Mouse (Mus musculus): ENCODE measurements at regions not wholly inside any gene's neighbourhood (a gene's known extent, or its start where the extent isn't known, plus 50 kb on each side); places are given as distances from the start of the nearest gene placed in this dataset.
"Not testable (repeated sequence)": the region's sequence is repeated elsewhere in the genome, so short reads cannot be mapped to it uniquely, and the experiment has no call there.

- Histone ChIP-seq H3K27me3 (ENCODE audit: insufficient read depth, low read length) (no peaks in the 10 kb centered on the region), H3K36me3 (ENCODE audit: insufficient read depth, low read length) (no peaks in the 10 kb centered on the region), H3K4me3 (replicated peaks; ENCODE audit: low read length) (no peak overlapping the region), H3K9me3 (ENCODE audit: low read length) (peaks cover 33% of the 10 kb centered on the region), H3K4me1 (replicated peaks; ENCODE audit: low read depth, low read length) (no peaks in the 10 kb centered on the region)
- no peak for TF ChIP-seq NANOG (IDR thresholded peaks at IDR 0.05; ENCODE audit: borderline replicate concordance, low read length)
- no peak for TF ChIP-seq POU5F1 (IDR thresholded peaks at IDR 0.05; ENCODE audit: borderline replicate concordance, low read length)
- TF ChIP-seq CTCF (conservative IDR thresholded peaks at IDR 0.05; ENCODE audit: low read length) = no peak
Observed at GRCm38 (mm10) chr14:87612871-87613270, 196.4 kb downstream of the Tdrd3 start.

DNA sequence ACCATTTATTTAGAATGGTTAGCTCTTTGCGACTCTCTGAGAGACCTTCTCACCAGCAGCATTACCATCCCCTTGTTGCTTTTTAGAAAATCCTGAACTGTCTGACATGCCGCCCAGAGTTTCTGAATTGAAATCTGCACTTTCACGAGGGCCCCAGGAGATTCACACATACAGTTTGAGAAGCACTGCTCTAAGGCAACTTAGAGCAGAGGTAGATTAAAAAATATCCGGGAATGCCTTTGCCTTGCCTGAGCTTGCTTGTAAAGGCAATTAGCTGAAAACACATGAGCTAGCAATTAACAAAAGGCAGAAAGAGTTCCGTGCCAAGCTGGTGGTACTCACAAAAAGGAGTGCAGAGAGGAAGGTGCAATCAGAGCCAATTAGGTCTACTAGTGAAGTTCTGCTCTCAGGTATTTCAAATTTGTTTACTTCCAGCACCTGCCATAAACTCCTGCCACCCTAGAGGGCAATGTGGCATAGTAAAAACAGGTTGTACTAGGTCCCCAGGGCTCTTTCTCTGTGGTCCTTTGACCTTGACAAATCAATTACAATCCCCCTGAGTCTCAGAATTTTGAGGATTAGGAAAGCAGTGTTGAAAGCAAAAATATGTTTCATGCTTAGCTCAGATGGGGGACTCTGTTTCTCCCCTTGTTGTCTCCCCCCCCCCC, 203.1 kb downstream of the Tdrd3 start:
- TF ChIP-seq POU5F1 (IDR thresholded peaks at IDR 0.05; ENCODE audit: borderline replicate concordance, low read length) (no peak), NANOG (IDR thresholded peaks at IDR 0.05; ENCODE audit: borderline replicate concordance, low read length) (no peak), CTCF (conservative IDR thresholded peaks at IDR 0.05; ENCODE audit: low read length) (no peak)
- no peaks in the 10 kb centered on the region for H3K27me3 ChIP-seq (ENCODE audit: insufficient read depth, low read length)
- H3K4me1 ChIP-seq (replicated peaks; ENCODE audit: low read depth, low read length) = no peaks in the 10 kb centered on the region
- H3K9me3 ChIP-seq (ENCODE audit: low read length) = no peaks in the 10 kb centered on the region
- no peaks in the 10 kb centered on the region for H3K36me3 ChIP-seq (ENCODE audit: insufficient read depth, low read length)
- no peak overlapping the region for H3K4me3 ChIP-seq (replicated peaks; ENCODE audit: low read length)

DNA sequence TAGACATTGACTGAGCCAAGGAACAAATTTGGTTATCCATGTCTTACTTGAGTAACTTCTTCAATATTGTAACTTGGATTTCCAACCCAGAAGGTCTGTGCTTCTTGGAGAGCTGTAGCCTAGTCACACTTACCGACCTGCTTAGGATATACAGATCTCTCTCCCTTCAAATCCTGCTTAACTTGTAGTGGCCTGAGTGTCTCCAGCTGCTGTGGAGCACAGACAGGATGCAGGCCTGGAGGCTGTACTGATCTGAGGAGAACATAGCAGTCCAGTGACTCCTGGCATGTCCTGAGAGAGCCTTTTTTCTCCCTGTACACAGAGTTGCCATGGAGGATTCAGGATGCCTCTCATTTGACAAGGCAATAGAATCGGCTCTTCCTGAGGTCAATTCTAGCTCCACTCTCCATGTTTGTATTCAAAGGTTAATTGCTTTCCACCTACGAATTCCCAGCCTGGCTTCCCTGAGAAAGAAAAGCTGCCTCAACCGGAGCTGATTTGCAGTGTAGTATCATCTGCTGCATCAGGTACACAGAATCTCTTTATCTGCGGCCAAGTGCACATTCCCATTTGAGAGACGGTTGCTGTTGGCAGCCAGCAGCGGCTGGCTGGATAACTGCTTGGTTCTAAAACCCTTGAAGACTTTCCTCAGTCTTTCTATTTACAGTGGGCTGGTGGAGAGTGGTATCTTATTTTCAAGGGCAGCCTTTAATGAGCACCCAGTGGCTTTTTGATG, 214.8 kb downstream of the Tdrd3 start:
- H3K9me3 ChIP-seq (ENCODE audit: low read length) = no peaks in the 10 kb centered on the region
- no peaks in the 10 kb centered on the region for H3K4me1 ChIP-seq (replicated peaks; ENCODE audit: low read depth, low read length)
- no peak overlapping the region for H3K4me3 ChIP-seq (replicated peaks; ENCODE audit: low read length)
- H3K27me3 ChIP-seq (ENCODE audit: insufficient read depth, low read length) = no peaks in the 10 kb centered on the region
- TF ChIP-seq NANOG (IDR thresholded peaks at IDR 0.05; ENCODE audit: borderline replicate concordance, low read length) = no peak
- TF ChIP-seq POU5F1 (IDR thresholded peaks at IDR 0.05; ENCODE audit: borderline replicate concordance, low read length) = no peak
- TF ChIP-seq CTCF (conservative IDR thresholded peaks at IDR 0.05; ENCODE audit: low read length) = no peak
- no peaks in the 10 kb centered on the region for H3K36me3 ChIP-seq (ENCODE audit: insufficient read depth, low read length)

GRCm38 (mm10) chr14:87634596-87634995, 218.2 kb downstream of the Tdrd3 start:
- Histone ChIP-seq H3K9me3 (ENCODE audit: low read length) (no peaks in the 10 kb centered on the region), H3K4me1 (replicated peaks; ENCODE audit: low read depth, low read length) (no peaks in the 10 kb centered on the region), H3K27me3 (ENCODE audit: insufficient read depth, low read length) (no peaks in the 10 kb centered on the region), H3K36me3 (ENCODE audit: insufficient read depth, low read length) (no peaks in the 10 kb centered on the region), H3K4me3 (replicated peaks; ENCODE audit: low read length) (no peak overlapping the region)
- TF ChIP-seq POU5F1 (IDR thresholded peaks at IDR 0.05; ENCODE audit: borderline replicate concordance, low read length) (no peak), CTCF (conservative IDR thresholded peaks at IDR 0.05; ENCODE audit: low read length) (no peak), NANOG (IDR thresholded peaks at IDR 0.05; ENCODE audit: borderline replicate concordance, low read length) (no peak)

DNA sequence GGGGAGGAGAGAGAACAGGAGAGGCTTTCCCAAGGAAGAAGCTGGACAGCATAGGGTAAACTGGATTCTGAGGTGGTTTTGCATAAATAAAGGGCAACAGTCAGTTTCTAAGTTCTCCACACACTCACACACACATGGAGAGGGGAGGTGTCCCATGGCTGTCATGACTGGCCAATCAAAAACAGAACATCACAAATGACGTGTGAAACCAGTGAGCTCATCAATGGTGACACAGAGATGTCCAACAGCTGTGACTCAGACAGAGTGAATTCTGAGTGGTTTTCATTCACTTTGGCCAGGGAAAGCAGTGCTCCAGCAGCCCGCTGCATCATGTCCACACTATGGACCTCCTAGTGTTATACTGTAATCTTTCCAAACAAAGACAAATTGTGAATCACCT, 220.7 kb downstream of the Tdrd3 start:
- no peak for TF ChIP-seq POU5F1 (IDR thresholded peaks at IDR 0.05; ENCODE audit: borderline replicate concordance, low read length)
- Histone ChIP-seq H3K4me1 (replicated peaks; ENCODE audit: low read depth, low read length) (no peaks in the 10 kb centered on the region), H3K9me3 (ENCODE audit: low read length) (no peaks in the 10 kb centered on the region), H3K27me3 (ENCODE audit: insufficient read depth, low read length) (no peaks in the 10 kb centered on the region), H3K36me3 (ENCODE audit: insufficient read depth, low read length) (no peaks in the 10 kb centered on the region), H3K4me3 (replicated peaks; ENCODE audit: low read length) (no peak overlapping the region)

DNA sequence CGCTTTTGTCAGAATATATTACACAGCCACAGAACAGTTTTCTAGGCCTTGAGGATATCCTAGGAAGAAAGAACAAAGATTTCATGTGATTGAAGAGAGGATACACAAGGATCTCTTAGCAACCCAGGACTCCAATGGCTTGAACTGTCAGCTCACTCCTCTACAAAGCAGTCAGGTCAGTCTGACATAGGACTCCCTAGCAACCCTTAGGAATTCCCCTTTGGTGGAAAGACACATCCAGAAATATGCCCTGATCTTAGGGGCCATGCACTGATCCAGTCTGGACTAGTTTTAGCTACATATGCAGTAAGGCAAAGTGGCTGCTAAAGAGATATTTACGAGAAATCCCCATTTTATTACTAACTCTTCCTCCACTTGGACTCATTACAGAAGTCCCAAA, 251.5 kb downstream of the Tdrd3 start:
- Histone ChIP-seq H3K9me3 (ENCODE audit: low read length) (no peaks in the 10 kb centered on the region), H3K4me1 (replicated peaks; ENCODE audit: low read depth, low read length) (no peaks in the 10 kb centered on the region), H3K4me3 (replicated peaks; ENCODE audit: low read length) (no peak overlapping the region), H3K36me3 (ENCODE audit: insufficient read depth, low read length) (no peaks in the 10 kb centered on the region), H3K27me3 (ENCODE audit: insufficient read depth, low read length) (no peaks in the 10 kb centered on the region)
- TF ChIP-seq CTCF (conservative IDR thresholded peaks at IDR 0.05; ENCODE audit: low read length) (no peak), NANOG (IDR thresholded peaks at IDR 0.05; ENCODE audit: borderline replicate concordance, low read length) (no peak), POU5F1 (IDR thresholded peaks at IDR 0.05; ENCODE audit: borderline replicate concordance, low read length) (no peak)

- no peaks in the 10 kb centered on the region for H3K27me3 ChIP-seq (ENCODE audit: insufficient read depth, low read length)
Observed at GRCm38 (mm10) chr14:87669496-87669895, 253.1 kb downstream of the Tdrd3 start.

DNA sequence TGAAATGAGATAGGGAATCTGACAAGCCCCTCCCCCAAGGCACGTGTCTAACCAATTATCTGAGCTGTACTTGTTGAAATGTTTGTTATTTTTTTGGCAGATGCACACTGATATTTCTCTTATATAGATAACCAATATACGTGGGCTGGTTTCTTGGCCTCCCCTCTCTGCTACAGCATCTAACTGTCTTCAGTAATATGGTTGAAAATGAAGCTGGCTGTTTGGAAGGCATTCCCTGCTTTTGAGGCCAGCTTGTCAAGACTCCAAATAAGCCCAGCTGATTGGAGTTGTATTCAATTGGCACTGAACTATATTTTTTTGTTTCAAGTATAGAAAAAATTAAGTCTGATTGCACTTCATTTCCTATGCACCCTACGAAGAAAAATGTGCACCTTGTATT, 264.3 kb downstream of the Tdrd3 start:
- no peaks in the 10 kb centered on the region for H3K27me3 ChIP-seq (ENCODE audit: insufficient read depth, low read length)
- TF ChIP-seq POU5F1 (IDR thresholded peaks at IDR 0.05; ENCODE audit: borderline replicate concordance, low read length) (no peak), CTCF (conservative IDR thresholded peaks at IDR 0.05; ENCODE audit: low read length) (no peak), NANOG (IDR thresholded peaks at IDR 0.05; ENCODE audit: borderline replicate concordance, low read length) (no peak)

More at GRCm38 (mm10) chr14:87669496-87669895, 253.1 kb downstream of the Tdrd3 start:
- no peaks in the 10 kb centered on the region for H3K4me1 ChIP-seq (replicated peaks; ENCODE audit: low read depth, low read length)
- H3K36me3 ChIP-seq (ENCODE audit: insufficient read depth, low read length) = no peaks in the 10 kb centered on the region
- no peaks in the 10 kb centered on the region for H3K9me3 ChIP-seq (ENCODE audit: low read length)
- no peak for TF ChIP-seq NANOG (IDR thresholded peaks at IDR 0.05; ENCODE audit: borderline replicate concordance, low read length)
- no peak for TF ChIP-seq CTCF (conservative IDR thresholded peaks at IDR 0.05; ENCODE audit: low read length)
- no peak for TF ChIP-seq POU5F1 (IDR thresholded peaks at IDR 0.05; ENCODE audit: borderline replicate concordance, low read length)
- H3K4me3 ChIP-seq (replicated peaks; ENCODE audit: low read length) = no peak overlapping the region

DNA sequence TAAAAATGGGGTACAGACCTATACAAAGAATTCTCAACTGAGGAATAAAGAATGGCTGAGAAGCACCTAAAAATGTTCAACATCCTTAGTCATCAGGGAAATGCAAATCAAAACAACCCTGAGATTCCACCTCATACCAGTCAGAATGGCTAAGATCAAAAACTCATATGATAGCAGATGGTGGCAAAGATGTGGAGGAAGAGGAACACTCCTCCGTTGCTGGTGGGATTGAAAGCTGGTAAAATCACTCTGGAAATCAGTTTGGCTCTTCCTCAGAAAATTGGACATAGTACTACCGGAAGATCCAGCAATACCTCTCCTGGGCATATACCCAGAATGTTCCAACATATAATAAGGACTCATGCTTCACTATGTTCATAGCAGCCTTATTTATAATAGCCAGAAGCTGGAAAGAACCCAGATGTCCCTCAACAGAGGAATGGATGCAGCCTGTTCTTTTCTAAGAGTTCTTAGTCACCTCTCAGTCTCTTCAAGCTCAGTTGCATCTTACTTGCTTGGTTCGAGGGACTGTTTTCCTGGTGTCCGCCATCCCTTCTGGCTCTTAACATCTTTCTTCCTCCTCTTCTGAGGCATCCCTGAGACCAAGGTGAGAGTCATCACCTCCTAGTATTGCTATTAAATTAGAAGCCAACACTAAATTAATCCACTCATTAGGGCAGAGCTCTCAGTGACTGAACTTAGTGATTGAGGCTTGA, 266.8 kb downstream of the Tdrd3 start:
- H3K4me3 ChIP-seq (replicated peaks; ENCODE audit: low read length); H3K9me3 ChIP-seq (ENCODE audit: low read length); H3K27me3 ChIP-seq (ENCODE audit: insufficient read depth, low read length); H3K4me1 ChIP-seq (replicated peaks; ENCODE audit: low read depth, low read length); H3K36me3 ChIP-seq (ENCODE audit: insufficient read depth, low read length): not testable (repeated sequence)

More for the DNA sequence above, 264.3 kb downstream of the Tdrd3 start:
- Histone ChIP-seq H3K36me3 (ENCODE audit: insufficient read depth, low read length) (no peaks in the 10 kb centered on the region), H3K4me1 (replicated peaks; ENCODE audit: low read depth, low read length) (peaks cover 4% of the 10 kb centered on the region; the same call in 1 of the 2 replicates), H3K9me3 (ENCODE audit: low read length) (no peaks in the 10 kb centered on the region), H3K4me3 (replicated peaks; ENCODE audit: low read length) (no peak overlapping the region)
